In the genomic region with DNA sequence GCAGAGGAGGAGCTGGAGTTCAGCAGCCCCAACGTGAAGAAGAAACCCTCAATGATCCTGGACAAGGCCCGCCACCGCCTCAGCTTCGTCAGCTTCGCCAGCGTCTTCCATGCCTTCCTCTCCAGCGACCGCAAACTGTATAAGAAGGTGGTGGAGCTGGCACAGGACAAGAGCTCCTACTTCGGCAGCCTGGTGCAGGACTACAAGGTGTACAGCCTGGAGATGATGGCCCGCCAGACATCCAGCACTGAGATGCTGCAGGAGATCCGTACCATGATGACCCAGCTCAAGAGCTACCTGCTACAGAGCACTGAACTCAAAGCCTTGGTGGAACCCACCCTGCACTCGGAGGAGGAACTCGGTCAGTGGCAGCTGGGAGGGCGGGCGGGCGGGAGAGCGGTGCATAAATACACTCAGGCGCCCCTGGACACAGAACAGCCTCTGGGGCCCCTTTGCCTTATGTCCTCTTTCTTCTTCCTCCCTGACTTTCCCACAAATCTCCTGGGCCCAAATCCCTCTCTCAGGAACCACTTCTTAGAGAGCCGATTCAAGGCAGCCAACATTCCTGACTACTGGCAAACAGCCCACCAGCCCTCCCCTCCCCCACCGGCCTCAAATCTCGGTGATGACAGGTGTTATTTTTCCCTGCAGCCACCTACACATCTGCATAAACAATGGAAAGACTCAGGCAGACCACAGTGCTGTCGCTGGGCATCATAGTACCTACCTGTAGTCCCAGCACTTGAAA, we compare ENCODE assay signal across 14 mouse cellular contexts.
A peak's percentile ranks its signal among the peaks of the same experiment; 100 is the strongest.
DNase-seq lines count a peak whose midpoint lies in the region; ATAC-seq and TF ChIP-seq lines count a peak whose summit lies in the region.
"Had no signal": no experiment of that assay in that cellular context is flagged by ENCODE, and none has a peak within 500 bp of the region (broad histone marks: within the 10 kb centered on the region; RNA-seq: fewer than 3 reads in every experiment).

No protein-coding gene starts in this region.

- no peak overlapping the region for H3K27ac ChIP-seq in heart, embryonic 11.5 days (ENCODE audit: low read depth, low read length)
- H3K27ac ChIP-seq in liver, embryonic 14.5 days = no peak overlapping the region
- no peak overlapping the region for H3K27ac ChIP-seq in ES-Bruce4 (ENCODE audit: insufficient read depth, low read length)
- peak overlapping the region; percentile 9; the same call in 1 of the 2 replicates for H3K27ac ChIP-seq in heart, embryonic 16.5 days (ENCODE audit: low read length)
- H3K27ac ChIP-seq in forebrain, embryonic 15.5 days (replicated peaks) = no peak overlapping the region
- H3K27ac ChIP-seq: forebrain, embryonic 10.5 days had no signal

- no peak for TF ChIP-seq POLR2A in ES-Bruce4 (IDR thresholded peaks at IDR 0.05; ENCODE audit: insufficient read depth, low read length)

- 68% methylated on average over 22 of the region's 22 CpGs for WGBS in heart, embryonic 11.5 days (ENCODE audit: insufficient replicate concordance)
- 70% methylated on average over 22 of the region's 22 CpGs for WGBS in liver, embryonic 14.5 days (ENCODE audit: insufficient replicate concordance)
- 47% methylated on average over 22 of the region's 22 CpGs for WGBS in heart, embryonic 16.5 days
- 78% methylated on average over 22 of the region's 22 CpGs for WGBS in forebrain, embryonic 15.5 days

- no peak overlapping the region for H3K4me3 ChIP-seq in heart, embryonic 11.5 days (ENCODE audit: low read depth, low read length)
- H3K4me3 ChIP-seq in liver, embryonic 14.5 days (ENCODE audit: insufficient read depth in 1 of 2, low read depth in 2 of 2, low read length in 2 of 2) = no peak overlapping the region
- H3K4me3 ChIP-seq in ES-Bruce4 (ENCODE audit: low read depth, low read length) = peak overlapping the region; percentile 24
- H3K4me3 ChIP-seq in heart, embryonic 16.5 days (ENCODE audit: low read length) = no peak overlapping the region
- H3K4me3 ChIP-seq in forebrain, embryonic 15.5 days = no peak overlapping the region
- H3K4me3 ChIP-seq: forebrain, embryonic 10.5 days had no signal

- 0 out of 2 replicates have a peak, but pooled peaks cover 2% of the 10 kb centered on the region for H3K36me3 ChIP-seq in heart, embryonic 11.5 days (ENCODE audit: control insufficient read depth, insufficient read depth, low read length)
- H3K36me3 ChIP-seq in liver, embryonic 14.5 days (replicated peaks; ENCODE audit: control insufficient read depth, insufficient read depth, low read depth) = no peaks in the 10 kb centered on the region
- H3K36me3 ChIP-seq in ES-Bruce4 (ENCODE audit: control insufficient read depth, insufficient read depth, low read length, poor library complexity, severe bottlenecking) = no peaks in the 10 kb centered on the region
- H3K36me3 ChIP-seq in heart, embryonic 16.5 days (ENCODE audit: control insufficient read depth, insufficient read depth) = peaks cover 15% of the 10 kb centered on the region
- no peaks in the 10 kb centered on the region for H3K36me3 ChIP-seq in forebrain, embryonic 15.5 days
- H3K36me3 ChIP-seq: forebrain, embryonic 10.5 days had no signal

- no peak for ATAC-seq in heart, embryonic 11.5 days (replicated peaks; ENCODE audit: insufficient number of reproducible peaks, low FRiP score, low TSS enrichment)
- ATAC-seq in liver, embryonic 14.5 days (ENCODE audit: insufficient read depth) = no peak
- ATAC-seq in heart, embryonic 16.5 days (replicated peaks; ENCODE audit: extremely low read depth, insufficient read depth, low FRiP score) = no peak
- ATAC-seq in granulocyte monocyte progenitor cell, adult 5-6 weeks (replicated peaks; ENCODE audit: poor library complexity, severe bottlenecking) = no peak
- no peak for ATAC-seq in forebrain, embryonic 15.5 days (replicated peaks)
- ATAC-seq: activated CD4-positive, CD25-positive, alpha-beta regulatory T cell, adult 4 months had no signal

- no peaks in the 10 kb centered on the region for H3K27me3 ChIP-seq in heart, embryonic 11.5 days (ENCODE audit: control insufficient read depth, insufficient read depth, low read length)
- H3K27me3 ChIP-seq in liver, embryonic 14.5 days (ENCODE audit: control insufficient read depth, insufficient read depth, low read length) = no peaks in the 10 kb centered on the region
- no peaks in the 10 kb centered on the region for H3K27me3 ChIP-seq in ES-Bruce4 (ENCODE audit: control insufficient read depth, insufficient read depth, low read length, poor library complexity, severe bottlenecking)
- no peaks in the 10 kb centered on the region for H3K27me3 ChIP-seq in heart, embryonic 16.5 days (ENCODE audit: control insufficient read depth, insufficient read depth, low read length)
- no peaks in the 10 kb centered on the region for H3K27me3 ChIP-seq in forebrain, embryonic 15.5 days
- H3K27me3 ChIP-seq: CH12.LX had no signal

- H3K4me1 ChIP-seq in heart, embryonic 11.5 days (ENCODE audit: control insufficient read depth, insufficient read depth, low read length) = peaks cover 16% of the 10 kb centered on the region
- H3K4me1 ChIP-seq in liver, embryonic 14.5 days (replicated peaks; ENCODE audit: control insufficient read depth in 2 of 2, insufficient read depth in 2 of 2, low read length in 1 of 2) = peaks cover 0 to 8% of the 10 kb centered on the region in 2 experiments; a peak in 2 of 4 replicates
- H3K4me1 ChIP-seq in ES-Bruce4 (ENCODE audit: control insufficient read depth, insufficient read depth, low read length) = no peaks in the 10 kb centered on the region
- H3K4me1 ChIP-seq in heart, embryonic 16.5 days (ENCODE audit: control insufficient read depth, insufficient read depth, low read length) = peaks cover 26% of the 10 kb centered on the region
- no peaks in the 10 kb centered on the region for H3K4me1 ChIP-seq in forebrain, embryonic 15.5 days

- no peaks in the 10 kb centered on the region for H3K9me3 ChIP-seq in heart, embryonic 11.5 days (replicated peaks; ENCODE audit: control insufficient read depth, low read length)
- H3K9me3 ChIP-seq in liver, embryonic 14.5 days (ENCODE audit: control insufficient read depth, low read length) = no peaks in the 10 kb centered on the region
- H3K9me3 ChIP-seq in ES-Bruce4 (replicated peaks; ENCODE audit: control insufficient read depth, insufficient read depth, low read length, poor library complexity, severe bottlenecking) = no peaks in the 10 kb centered on the region
- no peaks in the 10 kb centered on the region for H3K9me3 ChIP-seq in heart, embryonic 16.5 days (replicated peaks; ENCODE audit: control insufficient read depth, low read length)
- no peaks in the 10 kb centered on the region for H3K9me3 ChIP-seq in forebrain, embryonic 15.5 days
- H3K9me3 ChIP-seq: forebrain, embryonic 10.5 days had no signal

- no peak for TF ChIP-seq EP300 in liver, embryonic 14.5 days (IDR thresholded peaks at IDR 0.05; ENCODE audit: low read depth)
- TF ChIP-seq EP300 in ES-Bruce4 (IDR thresholded peaks at IDR 0.05; ENCODE audit: insufficient read depth, low read depth, low read length) = no peak

- 0 out of 2 replicates have a peak overlapping the region, but pooled peaks have one; percentile 16 for H3K9ac ChIP-seq in heart, embryonic 11.5 days (ENCODE audit: low read depth, low read length)
- no peak overlapping the region for H3K9ac ChIP-seq in liver, embryonic 14.5 days (replicated peaks)
- no peak overlapping the region for H3K9ac ChIP-seq in ES-Bruce4 (ENCODE audit: low read depth, poor library complexity, severe bottlenecking)
- H3K9ac ChIP-seq in heart, embryonic 16.5 days (ENCODE audit: low read length) = peak overlapping the region; percentile 4; the same call in 1 of the 2 replicates
- H3K9ac ChIP-seq in forebrain, embryonic 15.5 days (replicated peaks) = no peak overlapping the region

- no peak for DNase-seq in heart, postnatal 14 days
- no peak for DNase-seq in liver, embryonic 14.5 days (ENCODE audit: low read depth in 3 of 3, low spot score in 3 of 3)
- no peak for DNase-seq in liver
- DNase-seq: cerebellum, adult 11 months; gastrocnemius, postnatal 25 days; kidney, postnatal 25 days had no signal

- H3K4me2 ChIP-seq in heart, embryonic 11.5 days = no peak overlapping the region
- peak overlapping the region; percentile 8; the same call in 1 of the 2 replicates for H3K4me2 ChIP-seq in liver, embryonic 14.5 days (ENCODE audit: low read depth)
- H3K4me2 ChIP-seq in heart, embryonic 16.5 days (ENCODE audit: low read depth, low read length) = peak overlapping the region; percentile 26; the same call in 1 of the 2 replicates
- H3K4me2 ChIP-seq in forebrain, embryonic 15.5 days (replicated peaks) = no peak overlapping the region

- intact Hi-C loops in heart, postnatal 14 days (cut with DNase I) = no loop called here

- no peak for TF ChIP-seq CTCF in liver, embryonic 14.5 days (IDR thresholded peaks at IDR 0.05; ENCODE audit: low read depth)
- TF ChIP-seq CTCF in ES-Bruce4 (IDR thresholded peaks at IDR 0.05; ENCODE audit: low read depth, low read length) = no peak

Comparison
In these comparisons a context has a peak if more than half of its experiments do, and no peak if none do; other contexts are left out.
1. H3K4me2 ChIP-seq: peak in liver, embryonic 14.5 days (single experiment) and heart, embryonic 16.5 days (single experiment); none in heart, embryonic 11.5 days (single experiment) and forebrain, embryonic 15.5 days (single experiment).
2. H3K9ac ChIP-seq: peak in heart, embryonic 11.5 days (single experiment) and heart, embryonic 16.5 days (single experiment); none in liver, embryonic 14.5 days (single experiment), ES-Bruce4 (single experiment) and forebrain, embryonic 15.5 days (single experiment).